Mouse (Mus musculus) ES-CJ7 (cell line): ENCODE data around the gene Dnaaf5.

Experiments
- DNase-seq: peaks from one replicate; pipeline ENCODE4 v3.0.0; 2011; ENCODE audit warnings: low read depth, low spot score

Dnaaf5 gene

GRCm38 (mm10) chr5:139199636-139199994, 49.6 kb downstream of the Dnaaf5 start:
- DNase-seq = no peak

- peak; percentile 98 for DNase-seq
Measured at GRCm38 (mm10) chr5:139199995-139200769, 50.2 kb downstream of the Dnaaf5 start, which contains the start of gene Sun1. TSS of gene Sun1 (plus strand) at chr5:139200637.

DNA sequence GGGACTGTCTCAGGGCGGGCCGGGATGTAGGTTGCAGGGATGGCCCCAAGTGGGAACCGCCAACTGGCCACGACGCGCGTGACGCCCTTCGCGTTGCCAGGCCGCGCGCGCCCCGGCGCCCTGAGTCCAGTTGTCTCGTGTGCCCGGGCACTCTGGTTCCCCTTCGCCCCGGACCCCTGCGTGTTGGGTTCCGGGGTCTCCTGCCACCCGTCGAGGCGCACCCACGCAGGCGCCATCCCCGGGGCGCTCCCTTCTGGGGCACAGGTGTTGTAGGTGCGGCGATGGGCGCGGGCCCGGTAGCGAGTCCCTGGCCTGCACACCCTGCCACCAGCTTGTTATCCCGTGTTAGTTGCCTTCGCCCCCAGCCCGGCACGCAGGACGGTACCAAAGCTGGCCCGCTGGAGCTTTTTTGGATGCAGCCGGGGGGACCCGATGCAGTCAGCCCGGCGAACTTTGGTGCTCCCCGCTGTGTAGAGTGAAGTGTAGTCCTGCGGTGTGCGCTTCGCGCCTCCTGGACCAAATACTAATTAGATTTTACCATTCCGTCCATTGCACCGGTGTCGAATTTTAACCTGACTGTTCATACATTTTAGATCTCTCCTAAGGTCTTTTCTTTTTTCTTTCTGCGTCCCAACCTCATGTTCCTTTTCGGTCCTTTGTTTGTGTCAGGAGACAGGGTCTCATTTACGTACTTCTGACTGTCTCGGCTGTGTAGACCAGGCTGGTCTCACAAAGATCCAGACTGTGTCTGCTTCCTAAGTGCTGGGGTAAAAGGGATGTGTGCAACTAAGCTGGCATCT, 50.9 kb downstream of the Dnaaf5 start:
- DNase-seq = no peak

- no peak for DNase-seq
Measured at GRCm38 (mm10) chr5:139202127-139202526, 52.1 kb downstream of the Dnaaf5 start.

- no peak for DNase-seq
Measured at GRCm38 (mm10) chr5:139203312-139203711, 53.3 kb downstream of the Dnaaf5 start.

GRCm38 (mm10) chr5:139206081-139206480, 56.1 kb downstream of the Dnaaf5 start:
- no peak for DNase-seq

DNA sequence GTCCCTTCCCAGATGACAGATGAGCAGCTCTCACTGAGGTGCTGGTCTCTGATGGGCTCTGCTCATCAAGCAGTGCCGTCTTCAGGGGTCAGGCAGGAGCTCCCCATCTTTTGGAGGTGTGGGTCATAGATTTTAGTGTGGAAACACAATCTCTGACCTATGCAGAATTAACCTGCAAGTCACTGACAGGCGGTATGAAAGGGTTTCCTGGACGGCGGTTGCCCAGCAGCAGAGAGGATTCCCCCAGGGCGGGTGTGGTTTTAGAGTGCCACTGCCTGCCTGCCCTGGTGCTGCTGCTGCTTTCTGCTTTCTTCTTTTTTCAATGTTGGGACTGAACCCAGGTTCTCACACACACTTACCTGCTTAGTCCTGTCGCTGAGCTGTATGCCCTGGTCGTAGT, 56.5 kb downstream of the Dnaaf5 start:
- no peak for DNase-seq

- no peak for DNase-seq
Measured at GRCm38 (mm10) chr5:139208183-139208582, 58.2 kb downstream of the Dnaaf5 start.

DNA sequence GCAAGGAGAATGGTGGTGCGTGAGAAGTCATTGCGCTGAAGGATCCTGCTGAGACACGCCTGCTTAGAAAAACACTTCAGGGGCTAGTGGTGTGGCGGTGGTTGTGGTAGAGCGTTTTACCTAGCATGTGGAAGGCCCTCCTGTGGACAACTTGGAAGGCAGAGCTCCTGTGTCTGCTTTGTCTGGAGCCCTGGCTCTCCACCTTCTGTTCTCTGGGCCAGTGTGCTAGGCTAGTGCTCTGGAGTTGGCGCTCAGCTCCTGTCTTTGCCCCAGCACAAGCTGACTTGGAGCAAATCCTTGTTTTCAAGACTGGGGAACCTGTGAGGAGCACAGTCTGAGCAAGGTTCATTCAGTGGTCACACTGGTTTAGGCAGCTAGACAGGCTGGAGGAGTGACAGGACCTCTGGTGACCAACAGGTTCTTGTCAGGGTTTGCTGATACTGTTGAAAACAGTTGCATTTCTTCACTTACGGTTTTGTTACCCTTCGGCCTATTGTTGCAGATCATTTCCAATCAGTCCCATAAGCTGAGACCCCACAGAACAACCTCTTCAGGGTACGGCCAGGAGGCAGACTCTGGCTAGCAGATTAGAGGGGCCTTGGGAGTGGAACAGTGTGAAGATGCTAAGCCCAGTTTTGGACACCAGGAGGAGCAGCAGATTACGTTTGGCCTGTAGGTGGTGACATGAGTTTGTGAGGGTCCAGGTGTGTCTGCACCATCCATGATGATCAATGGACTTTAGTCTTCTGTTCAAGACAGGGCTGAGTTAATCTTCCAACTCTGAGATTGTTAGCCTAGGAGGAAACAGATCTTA, 59.1 kb downstream of the Dnaaf5 start:
- peak; percentile 48 for DNase-seq

DNA sequence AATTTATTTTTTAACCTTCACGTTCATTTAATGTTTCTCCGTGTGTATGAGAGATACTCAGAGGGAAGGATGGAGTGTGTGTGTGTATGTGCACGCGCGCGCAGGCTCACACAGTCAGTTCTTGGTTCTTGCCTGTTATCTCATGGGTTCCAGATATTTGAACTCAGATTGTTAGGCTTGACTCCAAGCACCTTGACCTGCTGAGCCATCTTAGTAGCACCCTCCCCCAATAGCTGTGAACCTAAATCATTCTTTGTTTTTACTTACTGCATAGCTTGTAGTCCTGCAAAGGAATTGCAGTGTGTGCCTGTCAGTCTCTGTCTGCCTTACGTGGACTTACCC, 59.6 kb downstream of the Dnaaf5 start:
- DNase-seq = no peak

DNA sequence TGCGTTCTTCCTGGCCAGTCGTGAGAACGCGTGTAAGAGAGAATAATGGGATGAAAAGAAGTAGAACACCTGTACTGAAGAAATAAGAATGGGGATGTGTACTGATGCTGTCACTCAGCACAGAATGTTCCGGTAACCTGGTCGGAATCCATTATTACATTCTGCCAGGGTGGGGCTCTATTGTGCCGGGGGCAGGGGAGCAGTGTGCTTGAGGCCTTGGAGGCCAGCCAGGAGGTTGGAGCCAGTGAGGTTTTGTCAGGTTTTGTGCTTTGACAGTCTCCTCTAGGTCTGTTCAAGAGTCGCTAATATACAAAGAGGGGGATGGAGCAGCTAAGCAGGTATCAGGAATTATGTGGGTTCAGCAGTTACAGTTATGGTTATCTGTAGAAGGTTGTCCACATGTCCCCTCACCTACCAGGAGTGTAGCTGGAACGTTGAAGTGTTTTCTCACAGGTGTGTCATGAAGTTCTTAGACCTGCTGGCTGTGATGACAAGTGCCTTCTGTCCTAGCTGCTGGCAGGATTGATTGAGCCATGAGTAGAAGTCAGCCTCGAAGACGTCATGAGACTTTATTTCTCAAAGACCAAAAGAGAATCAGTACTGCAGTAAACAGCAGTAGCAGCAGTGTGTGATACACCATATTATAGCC, 61.8 kb downstream of the Dnaaf5 start:
- no peak for DNase-seq

- DNase-seq = no peak
Measured at GRCm38 (mm10) chr5:139214298-139214697, 64.3 kb downstream of the Dnaaf5 start.

- no peak for DNase-seq
Measured at GRCm38 (mm10) chr5:139215184-139215583, 65.2 kb downstream of the Dnaaf5 start.

- DNase-seq = no peak
Measured at GRCm38 (mm10) chr5:139216121-139216520, 66.1 kb downstream of the Dnaaf5 start.

- DNase-seq = no peak
Measured at GRCm38 (mm10) chr5:139216774-139217173, 66.8 kb downstream of the Dnaaf5 start.

DNA sequence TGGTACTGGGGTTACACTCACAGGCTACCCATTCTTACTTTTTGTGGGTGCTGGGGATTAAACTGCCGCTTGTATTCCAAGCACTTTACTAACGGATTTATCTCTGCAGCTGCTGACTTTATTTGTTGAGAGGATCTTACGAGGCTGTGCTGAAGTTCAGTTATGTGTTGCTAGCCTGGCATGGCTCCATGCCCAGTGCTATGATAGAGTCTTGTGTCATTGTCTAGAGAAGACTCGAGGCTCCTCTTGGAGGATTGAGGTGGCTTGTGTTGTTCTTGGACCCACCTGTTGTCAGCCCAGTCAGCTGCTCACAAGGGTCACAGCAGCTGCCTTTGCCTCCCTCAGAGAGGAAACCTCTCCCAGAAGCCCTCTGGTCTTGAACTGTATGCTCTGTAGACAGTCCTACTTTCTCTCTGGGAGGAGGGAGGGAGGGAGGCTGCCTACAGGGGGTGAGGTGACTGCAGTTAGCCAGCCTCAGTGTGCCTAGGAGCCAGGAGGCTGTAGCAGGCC, 70.0 kb downstream of the Dnaaf5 start:
- no peak for DNase-seq

DNA sequence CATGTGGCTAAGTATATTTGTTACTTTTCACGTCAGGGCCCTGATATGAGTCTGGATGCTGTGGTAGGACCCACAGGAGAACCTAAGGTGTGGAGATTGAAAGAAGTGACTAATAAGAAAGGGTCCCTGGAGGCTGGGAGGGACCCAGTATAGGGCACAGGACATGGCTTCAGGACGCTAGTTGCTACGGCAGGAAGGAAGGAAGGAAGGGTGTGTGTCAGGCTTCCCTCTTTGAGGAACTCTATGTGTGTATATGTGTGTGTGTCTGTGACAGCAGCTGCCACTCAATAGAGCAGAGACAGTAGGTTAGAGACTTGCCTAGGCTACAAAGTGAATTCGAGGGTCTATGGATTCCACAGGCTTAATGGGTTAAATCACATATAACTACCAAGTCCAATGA, 70.6 kb downstream of the Dnaaf5 start:
- DNase-seq = no peak

- no peak for DNase-seq
Measured at GRCm38 (mm10) chr5:139223331-139223730, 73.3 kb downstream of the Dnaaf5 start.

- no peak for DNase-seq
Measured at GRCm38 (mm10) chr5:139227236-139227635, 77.2 kb downstream of the Dnaaf5 start.

- DNase-seq = no peak
Measured at GRCm38 (mm10) chr5:139227645-139228044, 77.6 kb downstream of the Dnaaf5 start.

- DNase-seq = no peak
Measured at GRCm38 (mm10) chr5:139228318-139228717, 78.3 kb downstream of the Dnaaf5 start.
